Mouse (Mus musculus) neutrophil, adult 83 days (primary cell): Measurements from ENCODE around the gene Ier5. TPM values are rescaled to one million over a fixed set of nuclear protein-coding genes. Genes with fewer than 3 reads are reported as not detected.

Experiments used
- total RNA-seq, 2 experiments: library from RNA; stranded (reverse); gene quantifications; one replicate each; pipeline ENCODE4 v1.2.4; 2023

Gene Ier5
- 100 to 1,000 TPM; 196 to 215 TPM for total RNA-seq

GRCm38 (mm10) chr1:155099280-155099848 lies at the start of gene Ier5:
Gene Ier5, minus strand, starts transcription at chr1:155099636.

DNA sequence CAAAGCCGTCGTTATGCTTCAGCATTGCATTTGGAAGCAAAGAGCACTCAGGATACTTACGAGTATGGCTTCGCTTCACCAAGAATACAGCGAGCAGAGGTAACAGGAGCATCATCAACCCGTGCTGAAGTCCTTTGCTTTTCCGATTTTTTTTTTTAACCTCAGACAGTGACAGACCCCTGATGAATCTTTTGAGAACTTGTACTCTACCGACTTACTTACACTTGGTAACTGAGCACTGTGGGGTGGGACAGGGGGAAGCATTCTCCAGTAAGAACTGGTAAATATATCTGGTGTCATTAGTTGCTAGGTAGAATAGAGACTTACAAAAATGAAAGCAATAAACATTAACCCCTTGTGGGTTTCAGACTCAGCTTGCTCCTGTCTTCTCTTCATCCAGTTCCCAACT lies 47.1 kb upstream of the Ier5 start, which contains the start of gene Mr1:
TSS of gene Mr1 (minus strand) at position 243 of the 409 bp plus-strand sequence.

Other genes with a start within 250 kb of the Ier5 start
- gene Cacna1e, start 215.1 kb downstream of the Ier5 start, total RNA-seq = 1 to 10 TPM; 1.8 to 2.3 TPM
- gene Mr1, start 47.2 kb upstream of the Ier5 start, total RNA-seq = 1 to 10 TPM; 1.8 to 2.0 TPM
- 10 to 100 TPM; 23.1 to 35.7 TPM for gene Stx6, start 59.1 kb upstream of the Ier5 start, total RNA-seq
- gene BC034090, start 144.8 kb upstream of the Ier5 start, total RNA-seq = not detected